Mouse (Mus musculus) layer of hippocampus, adult 8-10 months (tissue): ENCODE data around the gene Dkk3. TPM values are rescaled to one million over a fixed set of nuclear protein-coding genes. Genes with fewer than 3 reads are reported as not detected.
"Not testable (repeated sequence)": the region's sequence is repeated elsewhere in the genome, so short reads cannot be mapped to it uniquely, and the experiment has no call there.

Experiments used
- DNase-seq, 2 experiments: peaks; one replicate each; pipeline ENCODE4 v3.0.0; 2022; ENCODE audit warnings: low spot score in 2 of 2
- total RNA-seq, 4 experiments: library from RNA; stranded (reverse); gene quantifications; 2 replicates each; pipeline ENCODE4 v1.2.4; 2022

The Dkk3 gene
- total RNA-seq, 4 experiments from 2014 or later = 256 to 294 (median 274) TPM

DNA sequence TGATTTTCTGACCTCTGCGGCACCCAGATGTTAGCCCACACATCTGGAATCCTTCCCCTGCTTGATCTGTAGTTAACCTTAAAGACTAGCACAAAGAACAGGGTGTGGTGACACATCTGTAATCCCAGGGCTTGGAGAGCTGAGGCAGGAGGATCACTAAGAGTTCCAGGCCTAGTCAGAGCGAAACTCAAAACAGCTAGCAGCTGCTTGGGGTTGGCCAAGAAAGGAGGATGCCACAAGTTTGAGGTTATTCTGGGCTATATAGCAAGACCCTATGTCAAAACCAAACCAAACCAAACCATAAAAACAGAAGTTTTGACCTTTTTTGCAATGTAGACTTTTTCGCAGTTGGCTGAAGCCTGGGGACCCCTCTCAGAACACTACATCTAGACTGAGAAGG is 28.2 kb downstream of the Dkk3 start:
- DNase-seq = no peak

DNA sequence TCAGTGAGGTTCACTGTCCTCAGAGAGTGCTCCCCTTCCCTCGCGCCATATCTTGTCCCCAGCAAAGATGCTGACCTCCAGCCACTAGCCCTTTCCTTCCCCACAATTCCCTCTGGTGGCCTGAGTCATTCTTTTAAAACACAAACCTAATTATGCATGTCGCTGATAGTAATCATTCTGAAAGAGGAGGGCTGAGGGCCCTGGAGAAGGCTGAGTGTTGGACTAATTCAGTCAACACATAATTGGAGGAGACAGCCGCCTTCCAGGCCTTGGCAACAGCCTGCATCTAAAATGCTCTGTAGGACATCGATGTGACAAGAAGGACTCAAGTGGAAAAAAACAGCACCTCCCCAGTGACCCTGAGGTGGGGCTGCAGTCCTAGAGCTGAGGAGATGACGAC is 29.0 kb downstream of the Dkk3 start:
- DNase-seq = no peak

GRCm38 (mm10) chr7:112128810-112129209 is 30.0 kb downstream of the Dkk3 start:
- no peak for DNase-seq

DNA sequence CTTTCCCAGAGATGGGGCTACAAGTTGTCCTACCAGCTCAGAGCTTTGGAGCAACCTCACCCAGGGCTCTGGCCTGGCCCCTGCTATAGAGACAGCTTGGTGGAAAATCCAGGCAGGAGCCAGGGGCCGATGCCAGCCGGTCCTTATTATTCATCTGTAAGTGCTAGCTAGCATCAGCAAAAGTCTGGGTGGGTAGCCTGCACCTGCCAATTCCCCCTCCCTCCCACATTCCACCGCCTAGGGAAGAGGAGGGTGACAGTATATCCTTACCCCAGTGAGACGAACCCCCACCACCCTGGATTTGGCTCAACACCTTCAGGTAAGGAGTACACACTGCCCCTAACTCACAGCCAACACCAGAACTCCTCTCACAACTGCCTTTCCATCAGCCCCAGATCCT is 30.9 kb downstream of the Dkk3 start:
- no peak for DNase-seq

DNA sequence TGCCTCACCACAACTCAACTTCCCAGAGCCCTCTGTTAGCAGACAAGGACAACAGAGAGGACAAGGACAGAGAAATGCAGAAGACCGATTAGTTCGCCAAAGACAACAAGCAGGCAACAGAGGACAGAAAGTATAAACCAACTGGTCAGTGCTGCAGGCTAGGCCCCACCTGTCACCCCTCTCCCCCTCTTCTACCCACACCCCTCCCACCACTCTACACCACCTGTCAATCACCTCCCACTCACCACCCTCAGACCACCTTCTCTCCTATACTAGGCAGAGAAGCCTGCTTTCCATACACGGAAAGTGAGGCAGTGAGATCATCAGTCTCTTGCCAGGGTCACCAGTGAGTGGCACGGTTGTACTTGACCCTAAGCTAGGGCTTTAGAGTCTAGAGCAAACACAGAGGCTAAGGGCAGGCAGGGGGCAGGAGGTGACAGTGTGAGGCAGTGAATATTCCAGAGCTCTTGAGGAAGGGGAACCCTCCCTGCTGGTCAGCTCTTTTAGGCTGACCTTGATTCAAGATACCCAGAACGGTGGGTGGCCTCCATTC is 31.7 kb downstream of the Dkk3 start:
- DNase-seq = no peak

DNA sequence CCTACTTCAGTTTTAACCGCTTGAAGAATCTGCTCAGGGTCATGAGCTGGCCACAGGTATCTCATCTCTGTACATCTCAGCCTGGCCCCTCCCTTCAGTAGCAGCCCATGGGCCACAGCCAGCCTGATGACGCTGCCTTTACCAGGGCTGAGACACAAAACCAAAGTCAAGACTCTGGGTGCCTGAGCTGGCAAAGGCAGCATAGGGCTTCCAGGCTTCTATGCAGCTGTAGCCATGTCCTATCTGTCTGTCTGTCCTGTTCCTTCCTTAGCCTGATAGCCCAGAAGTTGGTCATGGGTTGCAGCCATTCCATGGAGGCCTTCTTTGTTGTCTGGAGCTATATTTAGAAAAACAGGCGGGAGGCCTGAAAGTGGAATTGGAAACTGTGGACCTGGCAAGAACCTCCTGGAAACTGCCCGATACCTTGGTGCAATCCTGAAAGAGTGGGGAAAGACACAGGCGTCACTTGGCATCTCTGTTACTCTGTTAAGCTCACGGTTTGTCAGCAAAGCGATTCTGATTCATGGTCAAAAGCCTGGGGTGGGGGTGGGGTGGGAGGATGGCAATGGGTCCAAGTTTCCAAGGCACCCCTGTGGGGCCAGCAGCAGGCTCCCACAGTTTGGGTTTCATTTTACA is 33.1 kb downstream of the Dkk3 start:
- DNase-seq = no peak

GRCm38 (mm10) chr7:112123612-112124011 is 35.2 kb downstream of the Dkk3 start:
- peak in 1 of 2 experiments; percentile 44 for DNase-seq

DNA sequence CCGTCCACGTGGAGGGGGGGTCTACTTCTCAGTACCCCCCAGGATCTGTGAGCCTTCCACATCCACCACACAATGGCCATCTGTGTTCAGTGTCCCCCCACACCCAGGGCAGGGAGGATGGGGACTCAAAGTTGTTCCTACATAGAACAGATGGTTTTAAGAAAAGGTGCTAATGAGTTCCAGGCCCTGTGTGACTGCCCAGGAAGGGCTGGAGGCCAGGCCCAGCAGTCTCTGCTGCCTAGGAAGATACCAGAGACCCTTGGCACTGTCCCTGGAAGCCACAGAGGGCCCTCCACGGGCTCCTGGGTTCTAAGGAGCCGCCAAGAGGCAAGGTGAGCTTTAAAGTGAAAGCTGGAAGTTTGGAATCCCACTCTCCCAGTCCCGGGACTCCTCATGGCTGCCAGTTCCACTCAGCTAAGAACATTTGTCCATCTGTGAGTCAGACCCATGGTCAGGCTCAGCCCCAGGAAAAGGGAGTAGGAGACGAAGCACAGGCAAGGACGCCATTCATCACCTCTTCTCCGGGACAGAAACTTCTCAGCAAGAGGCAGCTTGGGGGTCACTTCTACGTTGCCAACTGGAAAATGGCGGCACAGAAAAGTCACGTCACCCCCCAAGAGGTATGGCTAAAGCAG is 36.9 kb downstream of the Dkk3 start:
- DNase-seq = no peak

- DNase-seq = no peak
Measured at GRCm38 (mm10) chr7:112120861-112121810, 37.7 kb downstream of the Dkk3 start.

DNA sequence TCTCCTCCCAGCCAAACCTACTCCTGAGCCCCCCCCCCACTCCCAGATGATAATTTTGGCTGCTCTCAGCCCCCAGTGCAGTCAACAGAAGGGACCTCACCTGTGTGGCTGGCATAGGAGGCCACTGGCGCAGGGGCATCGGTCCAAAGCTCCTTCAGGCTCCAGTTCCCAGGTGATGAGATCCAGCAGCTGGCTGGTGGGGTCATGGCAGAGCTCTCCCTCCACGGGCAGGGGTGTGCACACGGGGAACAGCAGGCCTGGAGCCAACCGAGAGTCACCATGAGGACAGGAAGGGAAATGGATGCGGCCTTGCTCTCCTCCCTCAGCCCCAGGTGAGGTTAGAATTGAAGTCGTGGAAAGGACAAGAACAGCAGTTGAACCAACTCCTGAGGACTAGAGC is 39.6 kb downstream of the Dkk3 start:
- DNase-seq = no peak

GRCm38 (mm10) chr7:112118086-112118485 is 40.8 kb downstream of the Dkk3 start:
- no peak for DNase-seq

DNA sequence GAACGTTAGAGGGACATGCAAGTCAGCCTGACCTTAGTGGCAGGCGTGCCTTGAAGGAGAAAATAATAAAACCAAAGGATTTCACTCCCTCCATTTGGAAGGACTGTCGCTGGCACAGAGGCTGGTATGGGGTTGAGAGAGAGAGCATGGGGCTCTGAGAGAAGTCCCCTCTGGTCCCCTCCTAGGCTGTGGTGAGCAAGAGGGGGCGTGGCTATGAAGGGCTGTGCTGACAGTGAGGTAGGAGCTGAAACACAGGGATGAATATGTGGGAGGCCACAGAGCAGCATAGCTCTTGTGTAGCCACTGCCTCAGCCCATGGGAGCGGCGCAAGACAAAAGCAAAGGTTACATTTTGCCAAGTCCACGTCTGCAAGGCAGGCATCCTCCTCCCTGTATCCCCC is 41.4 kb downstream of the Dkk3 start:
- DNase-seq = no peak

DNA sequence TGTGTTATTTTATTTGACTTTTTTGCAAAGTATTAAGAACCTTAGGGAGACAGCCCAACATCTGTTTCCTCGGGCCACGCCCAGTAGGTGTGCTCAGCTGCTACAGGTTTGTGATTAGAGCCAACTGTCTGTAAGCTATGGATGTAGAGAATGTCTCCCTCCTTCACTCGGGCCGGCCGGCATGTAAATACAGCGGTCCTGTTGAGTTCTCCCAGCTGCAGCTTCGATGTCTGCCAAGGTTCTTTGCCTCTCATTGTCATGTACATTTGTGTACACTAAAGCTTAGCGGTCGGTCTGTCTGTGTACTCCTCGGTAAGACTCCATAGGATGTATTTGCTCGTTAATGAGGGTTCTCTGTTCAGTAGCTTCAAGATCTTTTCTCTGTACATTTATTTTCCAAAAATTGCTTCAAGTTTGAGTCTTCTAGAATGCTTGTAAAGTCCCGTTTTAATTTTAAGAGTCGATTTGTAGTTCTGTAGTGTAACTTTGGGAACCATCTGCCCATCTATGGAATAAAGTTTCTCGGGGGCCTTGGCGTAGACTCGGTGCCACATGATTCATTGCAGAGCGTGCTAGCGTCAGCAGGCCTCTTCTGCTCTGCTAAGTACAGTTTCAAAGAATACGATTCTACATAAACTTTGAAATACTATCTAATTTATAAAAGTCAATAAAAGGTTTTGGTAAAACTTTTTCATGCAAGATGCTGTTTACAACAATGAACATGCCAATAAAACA is 48.1 kb downstream of the Dkk3 start:
- no peak for DNase-seq

GRCm38 (mm10) chr7:112108757-112109156 is 50.1 kb downstream of the Dkk3 start:
- no peak for DNase-seq

GRCm38 (mm10) chr7:112103816-112104215 is 55.0 kb downstream of the Dkk3 start:
- no peak for DNase-seq

- no peak for DNase-seq
Measured at GRCm38 (mm10) chr7:112102933-112103332, 55.9 kb downstream of the Dkk3 start.

DNA sequence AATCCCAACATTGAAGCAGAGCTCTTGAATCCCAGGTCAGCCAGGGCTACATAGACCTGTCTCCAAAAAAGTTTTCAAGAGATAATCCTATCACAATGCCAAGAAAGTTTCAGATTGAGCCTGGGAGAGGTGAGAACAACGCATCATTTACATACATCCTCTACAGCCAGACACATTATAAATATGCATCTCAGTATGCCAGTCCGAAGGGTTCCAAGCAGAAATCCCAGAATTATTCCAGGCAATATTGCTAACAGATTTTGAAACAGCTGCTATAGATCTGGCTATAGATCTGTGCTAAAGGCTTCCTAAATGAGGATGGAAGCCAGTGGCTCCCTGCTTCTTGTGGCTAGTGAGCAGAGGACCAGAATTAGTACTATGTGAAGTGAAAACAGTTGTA is 58.0 kb downstream of the Dkk3 start:
- no peak for DNase-seq

- DNase-seq = not testable (repeated sequence)
Measured at GRCm38 (mm10) chr7:112094923-112095322, 63.9 kb downstream of the Dkk3 start.

GRCm38 (mm10) chr7:112086186-112086585 is 72.7 kb downstream of the Dkk3 start:
- no peak for DNase-seq

- peak; percentile 72 to 86 for DNase-seq
Measured at GRCm38 (mm10) chr7:112085062-112085461, 73.8 kb downstream of the Dkk3 start.

GRCm38 (mm10) chr7:112084222-112084621 is 74.6 kb downstream of the Dkk3 start:
- DNase-seq = no peak
